Mouse (Mus musculus) c-Kit-negative CD71-positive TER-119-positive erythroid progenitor cells, embryonic 14.5 days (primary cell): ENCODE data around the gene Gast.
A peak's percentile ranks its signal among the peaks of the same experiment; 100 is the strongest.
"Not testable (repeated sequence)": the region's sequence is repeated elsewhere in the genome, so short reads cannot be mapped to it uniquely, and the experiment has no call there.

Experiments used
- DNase-seq: peaks from one replicate; pipeline ENCODE4 v3.0.0-alpha.2; 2013; ENCODE audit warnings: low read depth, low spot score

Gene Gast

GRCm38 (mm10) chr11:100361059-100361458 is 26.9 kb downstream of the Gast start:
- DNase-seq: not testable (repeated sequence)

GRCm38 (mm10) chr11:100362209-100362978 is 28.2 kb downstream of the Gast start:
- DNase-seq: peak; percentile 42

DNA sequence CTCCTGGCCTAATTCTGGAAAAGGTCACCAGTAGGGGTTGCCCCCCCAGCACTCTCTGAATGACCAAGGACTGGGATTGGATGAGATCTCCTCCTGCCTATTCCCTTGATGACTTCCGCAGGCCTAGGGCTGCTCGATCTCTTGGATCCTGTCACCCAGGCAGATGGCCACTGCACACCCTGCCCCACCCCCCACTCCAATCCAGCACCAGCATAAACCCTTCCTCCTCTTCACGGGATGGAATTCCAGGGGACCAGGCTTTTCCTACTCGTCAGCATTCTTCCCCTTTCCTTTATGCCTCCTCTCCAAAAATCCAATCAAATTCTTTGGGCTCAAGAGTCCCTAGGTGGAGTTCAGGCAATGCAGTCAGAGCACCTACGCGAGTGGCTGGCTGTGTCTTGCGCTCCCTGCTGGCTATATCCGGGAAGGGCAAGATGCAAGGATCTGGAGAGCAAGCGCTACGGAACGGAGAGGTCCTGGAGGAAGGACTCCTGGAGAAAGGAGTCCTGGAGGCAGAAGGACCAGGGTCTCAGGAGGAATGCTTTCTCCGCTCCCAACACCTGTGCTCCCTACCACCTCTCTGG is 28.9 kb downstream of the Gast start:
- DNase-seq: no peak

GRCm38 (mm10) chr11:100369145-100369544 is 34.9 kb downstream of the Gast start:
- no peak for DNase-seq

- DNase-seq: no peak
Observed at GRCm38 (mm10) chr11:100369822-100370221, 35.6 kb downstream of the Gast start.

- DNase-seq: no peak
Observed at GRCm38 (mm10) chr11:100371981-100372558, 37.9 kb downstream of the Gast start.

- DNase-seq: no peak
Observed at GRCm38 (mm10) chr11:100375127-100375526, 40.9 kb downstream of the Gast start.

- no peak for DNase-seq
Observed at GRCm38 (mm10) chr11:100376005-100376404, 41.8 kb downstream of the Gast start.

- no peak for DNase-seq
Observed at GRCm38 (mm10) chr11:100376746-100377389, 42.7 kb downstream of the Gast start.

- DNase-seq: no peak
Observed at GRCm38 (mm10) chr11:100377989-100378388, 43.8 kb downstream of the Gast start.

GRCm38 (mm10) chr11:100378446-100378845 is 44.2 kb downstream of the Gast start:
- no peak for DNase-seq

GRCm38 (mm10) chr11:100379311-100379710 is 45.1 kb downstream of the Gast start:
- no peak for DNase-seq

DNA sequence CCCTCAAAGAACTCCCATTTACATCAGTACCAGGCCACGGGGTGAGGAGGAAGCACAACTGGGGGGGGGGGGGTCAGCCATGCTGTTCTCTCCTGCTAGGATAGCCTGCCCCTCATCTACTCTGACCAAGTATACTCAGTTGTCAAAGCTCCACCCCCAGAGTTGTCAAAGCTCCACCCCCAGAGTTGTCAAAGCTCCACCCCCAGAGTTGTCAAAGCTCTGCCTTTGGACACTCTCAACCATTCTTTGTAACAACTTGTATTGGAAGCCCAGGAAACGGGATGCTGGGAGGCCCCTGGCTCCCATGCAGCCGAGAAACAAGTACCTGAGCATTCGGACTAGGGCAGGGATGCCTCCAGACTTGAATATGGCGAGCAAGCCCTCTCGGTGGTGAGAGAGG is 48.5 kb downstream of the Gast start:
- DNase-seq: no peak

GRCm38 (mm10) chr11:100385016-100385415 is 50.8 kb downstream of the Gast start:
- DNase-seq: no peak

- no peak for DNase-seq
Observed at GRCm38 (mm10) chr11:100386586-100386985, 52.4 kb downstream of the Gast start.
